Mouse (Mus musculus): ENCODE data around the gene Trim37. TPM values are rescaled to one million over a fixed set of nuclear protein-coding genes. Genes with fewer than 3 reads are reported as not detected.

The Trim37 gene
- polyA plus RNA-seq, 1 experiment from 2014 or later, result 97.3 TPM

- DNase-seq (ENCODE audit: low spot score), result no peak
Measured at GRCm38 (mm10) chr11:87163751-87164150, 36.9 kb downstream of the Trim37 start.

GRCm38 (mm10) chr11:87173625-87174024 is 46.7 kb downstream of the Trim37 start:
- Histone ChIP-seq H3K4me3 (ENCODE audit: low read depth, low read length) (no peak overlapping the region), H3K27me3 (ENCODE audit: control insufficient read depth, insufficient read depth, low read length) (no peaks in the 10 kb centered on the region), H3K36me3 (ENCODE audit: control insufficient read depth, insufficient read depth, low read length) (peaks cover 5% of the 10 kb centered on the region; the same call in 1 of the 2 replicates), H3K27ac (ENCODE audit: low read depth, low read length) (no peak overlapping the region), H3K9ac (ENCODE audit: low read length) (no peak overlapping the region), H3K4me1 (replicated peaks; ENCODE audit: control insufficient read depth, insufficient read depth, low read length) (no peaks in the 10 kb centered on the region), H3K9me3 (ENCODE audit: control insufficient read depth, low read length) (no peaks in the 10 kb centered on the region), H3K4me2 (ENCODE audit: low read depth, low read length, severe bottlenecking) (no peak overlapping the region)
- DNase-seq (ENCODE audit: low spot score), result no peak
- 93% methylated on average over 5 of the region's 5 CpGs for WGBS
- ATAC-seq (replicated peaks; ENCODE audit: low FRiP score), result no peak

More at GRCm38 (mm10) chr11:87163751-87164150, 36.9 kb downstream of the Trim37 start:
- no peak overlapping the region for H3K4me3 ChIP-seq (ENCODE audit: low read depth, low read length)
- peaks cover 11% of the 10 kb centered on the region for H3K36me3 ChIP-seq (ENCODE audit: control insufficient read depth, insufficient read depth, low read length)
- H3K27me3 ChIP-seq (ENCODE audit: control insufficient read depth, insufficient read depth, low read length), result no peaks in the 10 kb centered on the region
- ATAC-seq (replicated peaks; ENCODE audit: low FRiP score), result no peak
- no peaks in the 10 kb centered on the region for H3K4me1 ChIP-seq (replicated peaks; ENCODE audit: control insufficient read depth, insufficient read depth, low read length)
- no peaks in the 10 kb centered on the region for H3K9me3 ChIP-seq (ENCODE audit: control insufficient read depth, low read length)
- no peak overlapping the region for H3K9ac ChIP-seq (ENCODE audit: low read length)
- H3K27ac ChIP-seq (ENCODE audit: low read depth, low read length), result no peak overlapping the region
- no peak overlapping the region for H3K4me2 ChIP-seq (ENCODE audit: low read depth, low read length, severe bottlenecking)

- ATAC-seq (replicated peaks; ENCODE audit: low FRiP score) (no peak), DNase-seq (ENCODE audit: low spot score) (no peak)
- WGBS, result 95% methylated on average over 4 of the region's 4 CpGs
- no peak overlapping the region for H3K27ac ChIP-seq (ENCODE audit: low read depth, low read length)
- peaks cover 5% of the 10 kb centered on the region; the same call in 1 of the 2 replicates for H3K36me3 ChIP-seq (ENCODE audit: control insufficient read depth, insufficient read depth, low read length)
- H3K4me2 ChIP-seq (ENCODE audit: low read depth, low read length, severe bottlenecking), result no peak overlapping the region
- H3K9me3 ChIP-seq (ENCODE audit: control insufficient read depth, low read length), result no peaks in the 10 kb centered on the region
- H3K9ac ChIP-seq (ENCODE audit: low read length), result no peak overlapping the region
- H3K4me1 ChIP-seq (replicated peaks; ENCODE audit: control insufficient read depth, insufficient read depth, low read length), result no peaks in the 10 kb centered on the region
- H3K4me3 ChIP-seq (ENCODE audit: low read depth, low read length), result no peak overlapping the region
- H3K27me3 ChIP-seq (ENCODE audit: control insufficient read depth, insufficient read depth, low read length), result no peaks in the 10 kb centered on the region
Measured at GRCm38 (mm10) chr11:87175031-87175430, 48.2 kb downstream of the Trim37 start.

- DNase-seq (ENCODE audit: low spot score), result no peak
- ATAC-seq (replicated peaks; ENCODE audit: low FRiP score), result no peak
- Histone ChIP-seq H3K9ac (ENCODE audit: low read length) (no peak overlapping the region), H3K27me3 (ENCODE audit: control insufficient read depth, insufficient read depth, low read length) (no peaks in the 10 kb centered on the region), H3K4me2 (ENCODE audit: low read depth, low read length, severe bottlenecking) (no peak overlapping the region), H3K4me3 (ENCODE audit: low read depth, low read length) (no peak overlapping the region), H3K9me3 (ENCODE audit: control insufficient read depth, low read length) (no peaks in the 10 kb centered on the region), H3K4me1 (replicated peaks; ENCODE audit: control insufficient read depth, insufficient read depth, low read length) (no peaks in the 10 kb centered on the region), H3K36me3 (ENCODE audit: control insufficient read depth, insufficient read depth, low read length) (peaks cover 3% of the 10 kb centered on the region; the same call in 1 of the 2 replicates), H3K27ac (ENCODE audit: low read depth, low read length) (no peak overlapping the region)
- 83% methylated on average over 5 of the region's 5 CpGs for WGBS
Measured at GRCm38 (mm10) chr11:87212313-87212712, 85.4 kb downstream of the Trim37 start.

- no peaks in the 10 kb centered on the region for H3K9me3 ChIP-seq (ENCODE audit: control insufficient read depth, low read length)
- 92% methylated on average over 3 of the region's 3 CpGs for WGBS
- H3K9ac ChIP-seq (ENCODE audit: low read length), result no peak overlapping the region
- H3K4me1 ChIP-seq (replicated peaks; ENCODE audit: control insufficient read depth, insufficient read depth, low read length), result no peaks in the 10 kb centered on the region
- DNase-seq (ENCODE audit: low spot score) (no peak), ATAC-seq (replicated peaks; ENCODE audit: low FRiP score) (no peak)
- H3K27me3 ChIP-seq (ENCODE audit: control insufficient read depth, insufficient read depth, low read length), result no peaks in the 10 kb centered on the region
- H3K4me3 ChIP-seq (ENCODE audit: low read depth, low read length), result no peak overlapping the region
- no peaks in the 10 kb centered on the region for H3K36me3 ChIP-seq (ENCODE audit: control insufficient read depth, insufficient read depth, low read length)
- no peak overlapping the region for H3K27ac ChIP-seq (ENCODE audit: low read depth, low read length)
- H3K4me2 ChIP-seq (ENCODE audit: low read depth, low read length, severe bottlenecking), result no peak overlapping the region
Measured at GRCm38 (mm10) chr11:87222686-87223085, 95.8 kb downstream of the Trim37 start.

- DNase-seq (ENCODE audit: low spot score) (no peak), ATAC-seq (replicated peaks; ENCODE audit: low FRiP score) (no peak)
- H3K36me3 ChIP-seq (ENCODE audit: control insufficient read depth, insufficient read depth, low read length), result no peaks in the 10 kb centered on the region; the same call in 1 of the 2 replicates
- no peaks in the 10 kb centered on the region for H3K9me3 ChIP-seq (ENCODE audit: control insufficient read depth, low read length)
- WGBS, result 89% methylated on average over 5 of the region's 5 CpGs
- H3K4me2 ChIP-seq (ENCODE audit: low read depth, low read length, severe bottlenecking), result no peak overlapping the region
- no peaks in the 10 kb centered on the region for H3K4me1 ChIP-seq (replicated peaks; ENCODE audit: control insufficient read depth, insufficient read depth, low read length)
- no peak overlapping the region for H3K9ac ChIP-seq (ENCODE audit: low read length)
- no peak overlapping the region for H3K27ac ChIP-seq (ENCODE audit: low read depth, low read length)
- H3K27me3 ChIP-seq (ENCODE audit: control insufficient read depth, insufficient read depth, low read length), result no peaks in the 10 kb centered on the region
- H3K4me3 ChIP-seq (ENCODE audit: low read depth, low read length), result no peak overlapping the region
Measured at GRCm38 (mm10) chr11:87227056-87227455, 100.2 kb downstream of the Trim37 start.

GRCm38 (mm10) chr11:87233377-87233776 is 106.5 kb downstream of the Trim37 start:
- WGBS, result 88% methylated on average over 5 of the region's 5 CpGs
- ATAC-seq (replicated peaks; ENCODE audit: low FRiP score) (no peak), DNase-seq (ENCODE audit: low spot score) (no peak)
- Histone ChIP-seq H3K36me3 (ENCODE audit: control insufficient read depth, insufficient read depth, low read length) (no peaks in the 10 kb centered on the region; the same call in 1 of the 2 replicates), H3K4me3 (ENCODE audit: low read depth, low read length) (no peak overlapping the region), H3K4me1 (replicated peaks; ENCODE audit: control insufficient read depth, insufficient read depth, low read length) (no peaks in the 10 kb centered on the region), H3K9me3 (ENCODE audit: control insufficient read depth, low read length) (no peaks in the 10 kb centered on the region), H3K4me2 (ENCODE audit: low read depth, low read length, severe bottlenecking) (no peak overlapping the region), H3K27ac (ENCODE audit: low read depth, low read length) (no peak overlapping the region), H3K27me3 (ENCODE audit: control insufficient read depth, insufficient read depth, low read length) (no peaks in the 10 kb centered on the region), H3K9ac (ENCODE audit: low read length) (no peak overlapping the region)

GRCm38 (mm10) chr11:87234743-87235485 is 108.0 kb downstream of the Trim37 start:
- H3K4me3 ChIP-seq (ENCODE audit: low read depth, low read length), result no peak overlapping the region
- no peak for DNase-seq (ENCODE audit: low spot score)
- H3K27me3 ChIP-seq (ENCODE audit: control insufficient read depth, insufficient read depth, low read length), result no peaks in the 10 kb centered on the region
- H3K27ac ChIP-seq (ENCODE audit: low read depth, low read length), result no peak overlapping the region
- H3K9ac ChIP-seq (ENCODE audit: low read length), result no peak overlapping the region
- no peak overlapping the region for H3K4me2 ChIP-seq (ENCODE audit: low read depth, low read length, severe bottlenecking)
- WGBS, result 94% methylated on average over 12 of the region's 12 CpGs
- H3K4me1 ChIP-seq (replicated peaks; ENCODE audit: control insufficient read depth, insufficient read depth, low read length), result no peaks in the 10 kb centered on the region
- no peaks in the 10 kb centered on the region for H3K9me3 ChIP-seq (ENCODE audit: control insufficient read depth, low read length)
- H3K36me3 ChIP-seq (ENCODE audit: control insufficient read depth, insufficient read depth, low read length), result no peaks in the 10 kb centered on the region; the same call in 1 of the 2 replicates
- no peak for ATAC-seq (replicated peaks; ENCODE audit: low FRiP score)

- H3K27ac ChIP-seq (ENCODE audit: low read depth, low read length), result no peak overlapping the region
- no peaks in the 10 kb centered on the region for H3K9me3 ChIP-seq (ENCODE audit: control insufficient read depth, low read length)
- no peak for DNase-seq (ENCODE audit: low spot score)
- H3K4me2 ChIP-seq (ENCODE audit: low read depth, low read length, severe bottlenecking), result no peak overlapping the region
- ATAC-seq (replicated peaks; ENCODE audit: low FRiP score), result no peak
- no peak overlapping the region for H3K9ac ChIP-seq (ENCODE audit: low read length)
- H3K4me3 ChIP-seq (ENCODE audit: low read depth, low read length), result no peak overlapping the region
- no peaks in the 10 kb centered on the region; the same call in 1 of the 2 replicates for H3K36me3 ChIP-seq (ENCODE audit: control insufficient read depth, insufficient read depth, low read length)
- WGBS, result 90% methylated on average over 5 of the region's 5 CpGs
- H3K27me3 ChIP-seq (ENCODE audit: control insufficient read depth, insufficient read depth, low read length), result no peaks in the 10 kb centered on the region
- no peaks in the 10 kb centered on the region for H3K4me1 ChIP-seq (replicated peaks; ENCODE audit: control insufficient read depth, insufficient read depth, low read length)
Measured at GRCm38 (mm10) chr11:87235486-87235872, 108.6 kb downstream of the Trim37 start.

Measured in forebrain, embryonic 11.5 days (tissue).